ENCODE assay signal across 9 mouse cellular contexts in genomic region chr1:39761211-39762024, GRCm38 (mm10). TPM values are rescaled to one million over a fixed set of nuclear protein-coding genes. Genes with fewer than 3 reads are reported as not detected.
DNase-seq lines count a peak whose midpoint lies in the region; ATAC-seq and TF ChIP-seq lines count a peak whose summit lies in the region.
"Had no signal": no experiment of that assay in that cellular context is flagged by ENCODE, and none has a peak within 500 bp of the region (broad histone marks: within the 10 kb centered on the region; RNA-seq: fewer than 3 reads in every experiment).

No protein-coding gene starts in this region.

- peak; percentile 72 for TF ChIP-seq CTCF in kidney, postnatal 0 days (IDR thresholded peaks at IDR 0.05; ENCODE audit: low read depth)
- peak; percentile 76 for TF ChIP-seq CTCF in midbrain, postnatal 0 days (IDR thresholded peaks at IDR 0.05)

- WGBS in embryonic facial prominence, embryonic 14.5 days: 5% methylated on average over 22 of the region's 22 CpGs
- 6% methylated on average over 22 of the region's 22 CpGs for WGBS in heart, embryonic 14.5 days
- WGBS in kidney, postnatal 0 days: 1% methylated on average over 22 of the region's 22 CpGs
- 7% methylated on average over 22 of the region's 22 CpGs for WGBS in midbrain, postnatal 0 days
- WGBS in stomach, embryonic 16.5 days: 5% methylated on average over 22 of the region's 22 CpGs

- peak; percentile 42 to 45 for DNase-seq in urinary bladder, adult 18-20 months (ENCODE audit: low spot score in 2 of 2)
- DNase-seq in urinary bladder, postnatal 10 days (ENCODE audit: low spot score): no peak
- peak; percentile 90 for DNase-seq in embryonic facial prominence, embryonic 14.5 days (ENCODE audit: low spot score)
- peak; percentile 90 for DNase-seq in kidney, postnatal 0 days (ENCODE audit: low spot score)
- DNase-seq in liver: peak; percentile 59
- DNase-seq in midbrain, postnatal 0 days (ENCODE audit: low spot score): peak; percentile 83

- H3K36me3 ChIP-seq in embryonic facial prominence, embryonic 14.5 days (ENCODE audit: control insufficient read depth, insufficient read depth, low read length): no peaks in the 10 kb centered on the region
- no peaks in the 10 kb centered on the region for H3K36me3 ChIP-seq in heart, embryonic 14.5 days (ENCODE audit: control insufficient read depth, insufficient read depth, low read length)
- H3K36me3 ChIP-seq in kidney, postnatal 0 days (ENCODE audit: insufficient read depth, low read length): no peaks in the 10 kb centered on the region
- no peaks in the 10 kb centered on the region for H3K36me3 ChIP-seq in midbrain, postnatal 0 days (ENCODE audit: insufficient read depth, low read length)
- no peaks in the 10 kb centered on the region for H3K36me3 ChIP-seq in stomach, embryonic 16.5 days (ENCODE audit: control insufficient read depth, insufficient read depth, low read length)

- ATAC-seq in embryonic facial prominence, embryonic 14.5 days (ENCODE audit: low read depth): peak; percentile 19; the same call in 1 of the 2 replicates
- ATAC-seq in heart, embryonic 14.5 days (ENCODE audit: insufficient number of reproducible peaks, insufficient read depth, low FRiP score, low read depth): peak; percentile 37
- ATAC-seq in kidney, postnatal 0 days (replicated peaks; ENCODE audit: low FRiP score, low read depth): peak; percentile 64
- peak; percentile 59; the same call in 1 of the 2 replicates for ATAC-seq in midbrain, postnatal 0 days (ENCODE audit: low FRiP score)
- ATAC-seq in stomach, embryonic 16.5 days (ENCODE audit: insufficient read depth, low FRiP score): peak; percentile 47

- H3K9ac ChIP-seq in embryonic facial prominence, embryonic 14.5 days (ENCODE audit: low read depth, low read length): peak overlapping the region; percentile 22; the same call in 1 of the 2 replicates
- H3K9ac ChIP-seq in heart, embryonic 14.5 days (ENCODE audit: low read length): peak overlapping the region; percentile 62
- H3K9ac ChIP-seq in kidney, postnatal 0 days (ENCODE audit: low read depth, low read length): peak overlapping the region; percentile 5; the same call in 1 of the 2 replicates
- H3K9ac ChIP-seq in midbrain, postnatal 0 days (replicated peaks; ENCODE audit: low read length, poor library complexity, severe bottlenecking): no peak overlapping the region
- H3K9ac ChIP-seq in stomach, embryonic 16.5 days (ENCODE audit: low read length): peak overlapping the region; percentile 68

- peak overlapping the region; percentile 87 for H3K27ac ChIP-seq in embryonic facial prominence, embryonic 14.5 days (replicated peaks; ENCODE audit: low read depth, low read length)
- H3K27ac ChIP-seq in heart, embryonic 14.5 days (replicated peaks in 1 of 2; ENCODE audit: control insufficient read depth in 1 of 2, insufficient read depth in 1 of 2, low read depth in 2 of 2, low read length in 2 of 2): peak overlapping the region; percentile 95
- peak overlapping the region; percentile 90 for H3K27ac ChIP-seq in kidney, postnatal 0 days
- peak overlapping the region; percentile 55 for H3K27ac ChIP-seq in midbrain, postnatal 0 days (ENCODE audit: low read depth, low read length)
- peak overlapping the region; percentile 96 for H3K27ac ChIP-seq in stomach, embryonic 16.5 days (ENCODE audit: low read length)

- H3K9me3 ChIP-seq in embryonic facial prominence, embryonic 14.5 days (ENCODE audit: control insufficient read depth, low read length): no peaks in the 10 kb centered on the region
- H3K9me3 ChIP-seq in heart, embryonic 14.5 days (ENCODE audit: control insufficient read depth, low read length): no peaks in the 10 kb centered on the region
- H3K9me3 ChIP-seq in kidney, postnatal 0 days (replicated peaks; ENCODE audit: low read length): no peaks in the 10 kb centered on the region
- H3K9me3 ChIP-seq in midbrain, postnatal 0 days (ENCODE audit: low read length): no peaks in the 10 kb centered on the region
- H3K9me3 ChIP-seq in stomach, embryonic 16.5 days (replicated peaks; ENCODE audit: control insufficient read depth, low read length): no peaks in the 10 kb centered on the region

- H3K4me3 ChIP-seq in embryonic facial prominence, embryonic 14.5 days (ENCODE audit: low read depth, low read length): no peak overlapping the region
- H3K4me3 ChIP-seq in heart, embryonic 14.5 days (ENCODE audit: control insufficient read depth in 1 of 2, insufficient read depth in 1 of 2, low read depth in 1 of 2, low read length in 2 of 2): peak overlapping the region; percentile 32 to 36
- 0 out of 2 replicates have a peak overlapping the region, but pooled peaks have one; percentile 4 for H3K4me3 ChIP-seq in kidney, postnatal 0 days (replicated peaks; ENCODE audit: low read depth, low read length)
- H3K4me3 ChIP-seq in midbrain, postnatal 0 days (ENCODE audit: low read depth, low read length): no peak overlapping the region
- peak overlapping the region; percentile 31 for H3K4me3 ChIP-seq in stomach, embryonic 16.5 days (replicated peaks; ENCODE audit: low read length)

- peak overlapping the region; percentile 49 for H3K4me2 ChIP-seq in embryonic facial prominence, embryonic 14.5 days (ENCODE audit: low read depth, low read length)
- peak overlapping the region; percentile 81 for H3K4me2 ChIP-seq in heart, embryonic 14.5 days (ENCODE audit: low read length)
- H3K4me2 ChIP-seq in kidney, postnatal 0 days (ENCODE audit: low read length): peak overlapping the region; percentile 58
- peak overlapping the region; percentile 24 for H3K4me2 ChIP-seq in midbrain, postnatal 0 days (ENCODE audit: low read depth, low read length, poor library complexity, severe bottlenecking)
- H3K4me2 ChIP-seq in stomach, embryonic 16.5 days (ENCODE audit: low read depth, low read length): peak overlapping the region; percentile 56

- H3K27me3 ChIP-seq in embryonic facial prominence, embryonic 14.5 days (replicated peaks; ENCODE audit: control insufficient read depth, insufficient read depth, low read length): no peaks in the 10 kb centered on the region
- H3K27me3 ChIP-seq in heart, embryonic 14.5 days (ENCODE audit: control insufficient read depth, insufficient read depth, low read length): no peaks in the 10 kb centered on the region
- no peaks in the 10 kb centered on the region for H3K27me3 ChIP-seq in kidney, postnatal 0 days (ENCODE audit: insufficient read depth, low read length)
- no peaks in the 10 kb centered on the region for H3K27me3 ChIP-seq in midbrain, postnatal 0 days (ENCODE audit: insufficient read depth, low read length)
- no peaks in the 10 kb centered on the region for H3K27me3 ChIP-seq in stomach, embryonic 16.5 days (ENCODE audit: control insufficient read depth, insufficient read depth, low read length)

- peaks cover 28% of the 10 kb centered on the region for H3K4me1 ChIP-seq in embryonic facial prominence, embryonic 14.5 days (ENCODE audit: control insufficient read depth, insufficient read depth, low read length)
- H3K4me1 ChIP-seq in heart, embryonic 14.5 days (ENCODE audit: control insufficient read depth in 2 of 2, insufficient read depth in 2 of 2, low read length in 2 of 2): peaks cover 27 to 31% of the 10 kb centered on the region in 2 experiments
- peaks cover 19% of the 10 kb centered on the region for H3K4me1 ChIP-seq in kidney, postnatal 0 days (replicated peaks; ENCODE audit: insufficient read depth, low read length)
- no peaks in the 10 kb centered on the region for H3K4me1 ChIP-seq in midbrain, postnatal 0 days (ENCODE audit: insufficient read depth, low read length)
- peaks cover 28% of the 10 kb centered on the region for H3K4me1 ChIP-seq in stomach, embryonic 16.5 days (ENCODE audit: control insufficient read depth, insufficient read depth, low read length)

RNA-seq across cellular contexts. Expression of gene Rfx8, which starts 40.6 kb away (rescaled TPM):
- 2.0 and 2.3 TPM in 2 replicates for polyA plus RNA-seq in embryonic facial prominence, embryonic 14.5 days (2014; fragmentation: Nextera tagmentation; extraction: Ambion mirVana)
- 1.1 and 1.7 TPM in 2 replicates for polyA plus RNA-seq in heart, embryonic 14.5 days (2014; fragmentation: Nextera tagmentation; extraction: Ambion mirVana)
- polyA plus RNA-seq in kidney, postnatal 0 days (2015; fragmentation: Nextera tagmentation; extraction: Ambion mirVana): 0.22 and 0.29 TPM in 2 replicates
- total RNA-seq in midbrain, postnatal 0 days (2014; rRNA removed): 0.52 and 0.66 TPM in 2 replicates
- polyA plus RNA-seq in midbrain, postnatal 0 days (2015; fragmentation: Nextera tagmentation; extraction: Ambion mirVana): 0.28 and 0.39 TPM in 2 replicates
- 0.19 and 0.26 TPM in 2 replicates for polyA plus RNA-seq in stomach, embryonic 16.5 days (2015; fragmentation: Nextera tagmentation; extraction: Ambion mirVana)
- total RNA-seq: MEL had no signal

RNA-seq across cellular contexts. Expression of gene Gm3646, which starts 43.7 kb away (rescaled TPM):
- polyA plus RNA-seq in embryonic facial prominence, embryonic 14.5 days (2014; fragmentation: Nextera tagmentation; extraction: Ambion mirVana): 0.61 TPM in 1 of 2 replicates, not detected in the other
- polyA plus RNA-seq in heart, embryonic 14.5 days (2014; fragmentation: Nextera tagmentation; extraction: Ambion mirVana): 3.6 and 5.6 TPM in 2 replicates
- not detected in 2 replicates for polyA plus RNA-seq in kidney, postnatal 0 days (2015; fragmentation: Nextera tagmentation; extraction: Ambion mirVana)
- not detected in 2 replicates for total RNA-seq in midbrain, postnatal 0 days (2014; rRNA removed)
- not detected in 2 replicates for polyA plus RNA-seq in midbrain, postnatal 0 days (2015; fragmentation: Nextera tagmentation; extraction: Ambion mirVana)
- polyA plus RNA-seq in stomach, embryonic 16.5 days (2015; fragmentation: Nextera tagmentation; extraction: Ambion mirVana): not detected in 2 replicates
- total RNA-seq: MEL had no signal

Comparison
In these comparisons a context has a peak if more than half of its experiments do, and no peak if none do; other contexts are left out.
1. H3K4me2 ChIP-seq: peak in every context shown above with its lines; median percentile 81 in heart, embryonic 14.5 days; 58 in kidney, postnatal 0 days; 56 in stomach, embryonic 16.5 days; 49 in embryonic facial prominence, embryonic 14.5 days; 24 in midbrain, postnatal 0 days.
2. H3K4me3 ChIP-seq: peak in heart, embryonic 14.5 days (2 of 2), kidney, postnatal 0 days (single experiment) and stomach, embryonic 16.5 days (single experiment); none in embryonic facial prominence, embryonic 14.5 days (single experiment) and midbrain, postnatal 0 days (single experiment).
3. Peak in every context shown above with its lines, with median percentiles within 50 percentile points of each other: ATAC-seq and H3K27ac ChIP-seq.